Mouse (Mus musculus): ENCODE measurements around the gene Myh8.

DNA sequence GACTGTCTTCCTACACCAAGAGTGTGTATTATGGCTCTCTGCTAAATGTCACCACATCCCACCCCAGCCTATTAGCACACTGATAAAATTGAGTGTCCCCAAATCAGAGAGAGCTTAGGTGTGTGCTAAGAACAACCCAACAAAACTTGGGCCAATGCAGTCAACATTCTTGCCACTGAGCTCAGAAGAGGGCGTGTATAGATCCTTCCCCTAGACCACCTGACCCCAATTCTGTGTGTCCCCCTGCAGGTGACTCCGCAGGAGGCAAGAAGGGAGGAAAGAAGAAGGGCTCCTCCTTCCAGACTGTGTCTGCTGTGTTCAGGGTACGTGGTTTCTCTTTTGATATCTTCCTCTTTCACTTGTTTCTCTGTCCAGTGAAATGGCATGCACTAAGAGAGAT lies 67.6 kb downstream of the Myh8 start:
- TF ChIP-seq MAFK (IDR thresholded peaks at IDR 0.05; ENCODE audit: insufficient read depth, low read depth, low read length): no peak
- TF ChIP-seq CHD2 (IDR thresholded peaks at IDR 0.05; ENCODE audit: low read depth, low read length): no peak
- TF ChIP-seq ZNF384 (IDR thresholded peaks at IDR 0.05; ENCODE audit: low read depth, low read length): no peak

Data from ES-E14 (cell line).